ENCODE assay signal across 8 mouse cellular contexts in genomic region chr3:32965528-32965927, GRCm38 (mm10).
A peak's percentile ranks its signal among the peaks of the same experiment; 100 is the strongest.
DNase-seq lines count a peak whose midpoint lies in the region; ATAC-seq and TF ChIP-seq lines count a peak whose summit lies in the region.

No protein-coding gene starts in this region.

- no peaks in the 10 kb centered on the region for H3K36me3 ChIP-seq in hindbrain, embryonic 11.5 days (ENCODE audit: control insufficient read depth, insufficient read depth, low read length)
- no peaks in the 10 kb centered on the region for H3K36me3 ChIP-seq in hindbrain, embryonic 13.5 days
- H3K36me3 ChIP-seq in hindbrain, postnatal 0 days (ENCODE audit: insufficient read depth, low read length) = no peaks in the 10 kb centered on the region

- no peaks in the 10 kb centered on the region for H3K27me3 ChIP-seq in hindbrain, embryonic 11.5 days (ENCODE audit: control insufficient read depth, insufficient read depth, low read length)
- no peaks in the 10 kb centered on the region for H3K27me3 ChIP-seq in hindbrain, embryonic 13.5 days
- H3K27me3 ChIP-seq in hindbrain, postnatal 0 days (ENCODE audit: insufficient read depth, low read length) = no peaks in the 10 kb centered on the region

- ATAC-seq in hindbrain, embryonic 11.5 days (ENCODE audit: low FRiP score) = no peak
- ATAC-seq in hindbrain, embryonic 13.5 days (ENCODE audit: low FRiP score) = no peak
- peak; percentile 43; the same call in 1 of the 2 replicates for ATAC-seq in hindbrain, postnatal 0 days

- H3K4me1 ChIP-seq in hindbrain, embryonic 11.5 days (replicated peaks; ENCODE audit: control insufficient read depth, insufficient read depth, low read length) = no peaks in the 10 kb centered on the region
- H3K4me1 ChIP-seq in hindbrain, embryonic 13.5 days (replicated peaks) = no peaks in the 10 kb centered on the region
- H3K4me1 ChIP-seq in hindbrain, postnatal 0 days (ENCODE audit: insufficient read depth, low read length) = no peaks in the 10 kb centered on the region

- TF ChIP-seq CTCF in hindbrain, postnatal 0 days (IDR thresholded peaks at IDR 0.05; ENCODE audit: low read depth) = peak; percentile 84

- DNase-seq in hindbrain, embryonic 11.5 days (ENCODE audit: low spot score) = peak; percentile 56
- DNase-seq in A20 (ENCODE audit: low read depth, low spot score) (peak; percentile 55), WW6 (ENCODE audit: low read depth, low spot score) (peak; percentile 11), MN1 (ENCODE audit: low spot score) (no peak)
- peak; percentile 72 for DNase-seq in hindbrain, postnatal 0 days (ENCODE audit: low spot score)
- DNase-seq in gastrocnemius, postnatal 10 days = no peak
- no peak for DNase-seq in thymus, postnatal 10 days (ENCODE audit: low spot score in 2 of 2)

- H3K9ac ChIP-seq in hindbrain, embryonic 11.5 days (ENCODE audit: low read depth, low read length) = no peak overlapping the region
- H3K9ac ChIP-seq in hindbrain, embryonic 13.5 days = no peak overlapping the region
- no peak overlapping the region for H3K9ac ChIP-seq in hindbrain, postnatal 0 days (replicated peaks; ENCODE audit: low read length)

- 4% methylated on average over 2 of the region's 2 CpGs for WGBS in hindbrain, embryonic 11.5 days
- 8% methylated on average over 2 of the region's 2 CpGs for WGBS in hindbrain, embryonic 13.5 days
- 7% methylated on average over 2 of the region's 2 CpGs for WGBS in hindbrain, postnatal 0 days

- no peak overlapping the region for H3K4me3 ChIP-seq in hindbrain, embryonic 11.5 days (ENCODE audit: low read depth, low read length)
- H3K4me3 ChIP-seq in hindbrain, embryonic 13.5 days = no peak overlapping the region
- H3K4me3 ChIP-seq in hindbrain, postnatal 0 days (ENCODE audit: low read length) = no peak overlapping the region

- no peak overlapping the region for H3K27ac ChIP-seq in hindbrain, embryonic 11.5 days (ENCODE audit: low read depth, low read length)
- H3K27ac ChIP-seq in hindbrain, embryonic 13.5 days = no peak overlapping the region
- no peak overlapping the region for H3K27ac ChIP-seq in hindbrain, postnatal 0 days

- H3K9me3 ChIP-seq in hindbrain, embryonic 11.5 days (ENCODE audit: control insufficient read depth, low read length) = no peaks in the 10 kb centered on the region
- H3K9me3 ChIP-seq in hindbrain, embryonic 13.5 days = no peaks in the 10 kb centered on the region
- H3K9me3 ChIP-seq in hindbrain, postnatal 0 days (ENCODE audit: low read length) = no peaks in the 10 kb centered on the region

- H3K4me2 ChIP-seq in hindbrain, embryonic 11.5 days (replicated peaks; ENCODE audit: low read depth, low read length) = no peak overlapping the region
- H3K4me2 ChIP-seq in hindbrain, embryonic 13.5 days = no peak overlapping the region
- H3K4me2 ChIP-seq in hindbrain, postnatal 0 days (ENCODE audit: low read depth, low read length) = no peak overlapping the region

Comparison
In these comparisons a context has a peak if more than half of its experiments do, and no peak if none do; other contexts are left out.
1. DNase-seq: peak in hindbrain, embryonic 11.5 days (single experiment), A20 (single experiment), WW6 (single experiment) and hindbrain, postnatal 0 days (single experiment); none in gastrocnemius, postnatal 10 days (single experiment), MN1 (single experiment) and thymus, postnatal 10 days (0 of 2).